Comparison of ENCODE assay signal across 11 mouse cellular contexts in genomic region chr4:130108929-130109328, GRCm38 (mm10). TPM values are rescaled to one million over a fixed set of nuclear protein-coding genes. Genes with fewer than 3 reads are reported as not detected.
DNase-seq lines count a peak whose midpoint lies in the region; ATAC-seq and TF ChIP-seq lines count a peak whose summit lies in the region.
"Had no signal": no experiment of that assay in that cellular context is flagged by ENCODE, and none has a peak within 500 bp of the region (broad histone marks: within the 10 kb centered on the region; RNA-seq: fewer than 3 reads in every experiment).

No protein-coding gene starts in this region.

- H3K4me3 ChIP-seq in left cerebral cortex, adult 2 months: no peak overlapping the region
- H3K4me3 ChIP-seq in embryonic facial prominence, embryonic 10.5 days: peak overlapping the region; percentile 80; the same call in 1 of the 2 replicates
- peak overlapping the region; percentile 82 for H3K4me3 ChIP-seq in liver, embryonic 13.5 days (replicated peaks)
- 0 out of 2 replicates have a peak overlapping the region, but pooled peaks have one; percentile 14 for H3K4me3 ChIP-seq in small intestine, adult 2 months (ENCODE audit: low read depth, low read length)

- H3K27me3 ChIP-seq in embryonic facial prominence, embryonic 10.5 days (replicated peaks; ENCODE audit: low read depth, poor library complexity, severe bottlenecking): no peaks in the 10 kb centered on the region
- no peaks in the 10 kb centered on the region for H3K27me3 ChIP-seq in liver, embryonic 13.5 days
- H3K27me3 ChIP-seq in small intestine, adult 2 months (ENCODE audit: control insufficient read depth, insufficient read depth, low read length): no peaks in the 10 kb centered on the region
- H3K27me3 ChIP-seq: Patski had no signal

- peaks cover 12% of the 10 kb centered on the region; the same call in 1 of the 2 replicates for H3K36me3 ChIP-seq in embryonic facial prominence, embryonic 10.5 days (replicated peaks)
- H3K36me3 ChIP-seq in liver, embryonic 13.5 days: peaks cover 3% of the 10 kb centered on the region; the same call in 1 of the 2 replicates
- H3K36me3 ChIP-seq in small intestine, adult 2 months (ENCODE audit: control insufficient read depth, insufficient read depth, low read length): peaks cover 10% of the 10 kb centered on the region

- no peak for TF ChIP-seq POLR2A in small intestine, adult 2 months (IDR thresholded peaks at IDR 0.05; ENCODE audit: low read depth, low read length)

- H3K9ac ChIP-seq in liver, embryonic 13.5 days: peak overlapping the region; percentile 79

- H3K4me2 ChIP-seq in liver, embryonic 13.5 days: peak overlapping the region; percentile 76

- WGBS in embryonic facial prominence, embryonic 10.5 days: 87% methylated on average over 3 of the region's 3 CpGs
- WGBS in liver, embryonic 13.5 days (ENCODE audit: insufficient replicate concordance): 31% methylated on average over 3 of the region's 3 CpGs
- 67% methylated on average over 3 of the region's 3 CpGs for WGBS in small intestine, adult 2 months

- 0 out of 2 replicates have a peak overlapping the region, but pooled peaks have one; percentile 6 for H3K27ac ChIP-seq in left cerebral cortex, adult 2 months
- H3K27ac ChIP-seq in embryonic facial prominence, embryonic 10.5 days (replicated peaks): no peak overlapping the region
- H3K27ac ChIP-seq in liver, embryonic 13.5 days: peak overlapping the region; percentile 90; the same call in 1 of the 2 replicates
- peak overlapping the region; percentile 56 for H3K27ac ChIP-seq in small intestine, adult 2 months (ENCODE audit: insufficient read depth, low read depth, low read length)

- peaks cover 15% of the 10 kb centered on the region for H3K4me1 ChIP-seq in embryonic facial prominence, embryonic 10.5 days
- peaks cover 62% of the 10 kb centered on the region for H3K4me1 ChIP-seq in liver, embryonic 13.5 days (replicated peaks)
- H3K4me1 ChIP-seq in small intestine, adult 2 months (ENCODE audit: control insufficient read depth, insufficient read depth, insufficient read length, low read length): peaks cover 33% of the 10 kb centered on the region

- intact Hi-C loops in left cerebral cortex, adult 2 months (cut with DNase I): no loop called here

- no peak for DNase-seq in left cerebral cortex, adult 2 months (ENCODE audit: extremely low spot score in 1 of 2, low spot score in 2 of 2)
- no peak for DNase-seq in left cerebral cortex, adult 8-10 months (ENCODE audit: low spot score in 2 of 2)
- DNase-seq in embryonic facial prominence, embryonic 10.5 days (ENCODE audit: low spot score): no peak
- DNase-seq in liver, embryonic 13.5 days: no peak
- no peak for DNase-seq in right cerebral cortex, postnatal 25 days
- no peak for DNase-seq in kidney, adult 9 months
- DNase-seq in cerebellum, adult 11-12 months: no peak
- DNase-seq: thymus, adult 18-20 months had no signal

- no peaks in the 10 kb centered on the region for H3K9me3 ChIP-seq in embryonic facial prominence, embryonic 10.5 days
- 0 out of 2 replicates have a peak, but pooled peaks cover under 1% of the 10 kb centered on the region for H3K9me3 ChIP-seq in liver, embryonic 13.5 days (replicated peaks)

- no peak for ATAC-seq in liver, embryonic 13.5 days (ENCODE audit: low read depth)
- ATAC-seq: Patski had no signal

- no peak for TF ChIP-seq CTCF in left cerebral cortex, adult 2 months (IDR thresholded peaks at IDR 0.05)
- no peak for TF ChIP-seq CTCF in small intestine, adult 2 months (IDR thresholded peaks at IDR 0.05; ENCODE audit: extremely low read depth, insufficient read length, insufficient replicate concordance, low read depth, low read length)

RNA-seq across cellular contexts. Expression of gene Pef1, which starts 6.6 kb away (rescaled TPM):
- 10 to 100 TPM; 65.6 to 81.3 TPM for total RNA-seq in left cerebral cortex, adult 2 months (2021)
- 10 to 100 TPM; 72.9 to 80.6 (median 76.1) TPM for total RNA-seq in left cerebral cortex, adult 8-10 months (2022)
- polyA plus RNA-seq in embryonic facial prominence, embryonic 10.5 days (2016; fragmentation: Nextera tagmentation; extraction: Ambion mirVana): 69.2 and 73.2 TPM in 2 replicates
- polyA plus RNA-seq in liver, embryonic 13.5 days (2015; fragmentation: Nextera tagmentation; extraction: Ambion mirVana): 41.0 and 41.3 TPM in 2 replicates
- 71.6 and 171 TPM in 2 replicates for polyA plus RNA-seq in small intestine, adult 2 months (2012; rRNA removed)

RNA-seq across cellular contexts. Expression of gene Hcrtr1, which starts 30.2 kb away (rescaled TPM):
- total RNA-seq in left cerebral cortex, adult 2 months (2021): 1 to 10 TPM; 1.7 to 2.1 TPM
- 1 to 10 TPM; 1.4 to 2.0 (median 1.9) TPM for total RNA-seq in left cerebral cortex, adult 8-10 months (2022)
- polyA plus RNA-seq in embryonic facial prominence, embryonic 10.5 days (2016; fragmentation: Nextera tagmentation; extraction: Ambion mirVana): 0.21 and 0.41 TPM in 2 replicates
- polyA plus RNA-seq in liver, embryonic 13.5 days (2015; fragmentation: Nextera tagmentation; extraction: Ambion mirVana): 0.05 TPM in 1 of 2 replicates, not detected in the other
- polyA plus RNA-seq in small intestine, adult 2 months (2012; rRNA removed): 3.3 and 3.8 TPM in 2 replicates
- polyA plus RNA-seq: intestine, embryonic 14.5 days had no signal
